Mouse (Mus musculus): ENCODE measurements around the gene H60c.
A peak's percentile ranks its signal among the peaks of the same experiment; 100 is the strongest.
"Not testable (repeated sequence)": the region's sequence is repeated elsewhere in the genome, so short reads cannot be mapped to it uniquely, and the experiment has no call there.

Gene H60c

GRCm38 (mm10) chr10:3267671-3268070, at the start of gene H60c:
H60c (minus strand) TSS chr10:3267771.
- no peak for DNase-seq

DNA sequence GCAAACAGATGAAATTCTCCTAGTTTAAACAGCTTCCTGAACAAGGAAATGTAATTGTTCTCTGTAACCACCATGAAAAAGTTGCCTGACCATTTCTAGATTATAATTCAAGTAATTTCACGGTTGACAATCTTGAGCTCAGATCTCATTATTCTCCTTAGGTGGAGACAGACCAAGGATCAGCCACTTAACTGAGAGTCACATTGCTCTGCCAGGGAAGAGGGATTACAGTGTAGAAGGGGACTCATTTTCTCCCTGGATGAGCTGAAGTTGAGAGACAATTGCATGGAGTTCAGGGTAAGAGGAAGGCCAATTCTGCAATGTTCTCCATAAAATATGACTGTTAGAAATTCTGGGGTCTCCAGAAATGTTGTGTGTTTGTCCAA, 41.2 kb upstream of the H60c start:
- no peak for DNase-seq

- no peak for DNase-seq
These were observed 40.7 kb upstream of the H60c start for GRCm38 (mm10) chr10:3308180-3308820.

DNA sequence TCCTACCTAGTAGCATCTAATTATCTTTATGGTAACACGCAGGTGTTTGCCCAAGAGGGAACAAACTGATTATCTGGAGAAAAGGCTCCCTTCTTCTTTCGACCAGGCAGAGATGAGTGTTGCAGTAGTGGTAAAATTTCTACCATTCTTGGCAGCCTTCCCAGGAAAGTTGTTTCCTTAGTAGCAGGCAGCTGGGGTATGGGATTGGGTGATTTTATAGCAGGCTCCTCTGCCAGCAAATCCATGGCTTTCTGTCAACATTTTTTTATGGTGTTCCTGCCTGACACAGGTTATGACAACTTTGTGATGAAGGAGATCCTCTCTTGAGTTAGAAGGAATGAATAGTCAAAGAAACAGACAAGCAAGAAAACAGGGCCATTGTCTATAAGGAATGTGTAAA, 40.2 kb upstream of the H60c start:
- DNase-seq: peak; percentile 14

DNA sequence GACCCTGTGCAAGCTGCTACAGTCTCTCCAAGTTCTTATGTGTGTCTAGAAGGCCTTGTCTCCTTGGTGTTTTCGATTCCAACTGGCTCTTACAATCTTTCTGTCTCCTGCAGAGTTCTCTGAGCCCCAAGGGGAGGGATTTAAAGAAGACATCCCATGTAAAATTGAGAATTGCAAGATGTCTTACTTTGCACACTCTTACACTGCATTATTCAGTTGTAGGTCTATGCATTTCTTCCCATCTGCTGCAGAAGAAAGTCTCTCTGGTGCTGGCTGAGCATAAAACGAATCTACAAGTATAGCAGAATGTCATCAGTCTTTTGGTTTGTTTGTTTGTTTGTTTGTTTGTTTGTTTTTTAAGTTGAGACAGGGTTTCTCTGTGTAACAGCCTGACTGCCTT, 26.4 kb upstream of the H60c start:
- DNase-seq: no peak

DNA sequence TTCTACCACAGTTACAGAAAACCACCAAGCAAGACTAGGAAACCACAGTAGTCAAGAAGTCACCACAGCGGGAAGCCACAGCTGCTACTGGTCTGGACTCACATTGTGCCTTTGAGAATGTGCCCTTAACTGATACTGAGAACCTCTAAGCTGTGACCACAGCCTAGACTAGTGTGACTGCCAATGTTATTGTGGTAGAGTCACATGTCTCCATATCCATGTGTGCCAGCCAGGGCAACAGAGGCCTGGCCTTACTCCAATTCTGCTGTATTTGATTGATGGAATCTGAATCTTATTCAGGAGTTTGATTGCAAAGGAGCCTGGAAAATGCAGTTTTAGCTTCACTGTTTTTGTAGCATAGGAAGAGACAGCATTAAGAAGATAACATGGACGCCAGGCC, 13.5 kb upstream of the H60c start:
- peak; percentile 3 for DNase-seq

GRCm38 (mm10) chr10:3274065-3274464, 6.5 kb upstream of the H60c start:
- DNase-seq: no peak

DNA sequence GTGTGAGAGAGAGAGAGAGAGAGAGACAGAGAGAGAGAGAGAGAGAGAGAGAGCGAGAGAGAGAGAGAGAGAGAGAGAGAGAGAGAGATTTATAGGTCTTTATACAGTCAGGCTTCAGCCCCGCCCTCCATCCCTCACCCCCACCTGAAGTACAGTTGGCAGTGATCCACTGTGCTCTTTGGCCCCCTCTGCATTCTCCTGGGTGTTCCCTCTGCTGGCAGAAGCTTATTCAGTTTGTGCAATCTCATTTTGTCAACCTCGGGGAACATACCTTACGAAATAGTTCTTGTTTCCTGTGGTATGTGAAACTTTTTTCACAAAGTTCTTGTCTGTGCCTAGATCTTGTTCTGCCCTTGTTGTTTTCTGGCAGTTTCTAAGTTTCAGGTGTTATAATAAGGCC, 3.5 kb upstream of the H60c start:
- DNase-seq: peak; percentile 53

DNA sequence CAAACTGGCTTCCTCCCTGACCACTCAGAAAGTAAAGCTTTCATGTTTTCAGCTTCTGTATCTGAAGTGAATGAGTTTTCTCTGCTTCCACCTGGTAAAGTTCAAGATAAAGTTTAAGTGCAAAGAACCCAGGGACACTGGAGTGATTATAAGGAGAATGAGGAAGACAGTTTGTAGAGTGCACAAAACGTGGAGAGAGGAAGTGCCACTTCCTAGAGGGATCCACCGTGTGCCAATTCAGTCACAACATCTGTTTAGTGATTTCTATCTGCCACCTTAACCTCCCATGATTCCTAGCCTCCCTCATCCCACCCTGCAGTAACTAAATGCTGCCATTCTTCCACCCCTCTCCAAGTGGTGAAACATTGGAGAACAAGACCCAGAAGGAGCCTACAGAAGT, 842 bp downstream of the H60c start:
- no peak for DNase-seq

DNA sequence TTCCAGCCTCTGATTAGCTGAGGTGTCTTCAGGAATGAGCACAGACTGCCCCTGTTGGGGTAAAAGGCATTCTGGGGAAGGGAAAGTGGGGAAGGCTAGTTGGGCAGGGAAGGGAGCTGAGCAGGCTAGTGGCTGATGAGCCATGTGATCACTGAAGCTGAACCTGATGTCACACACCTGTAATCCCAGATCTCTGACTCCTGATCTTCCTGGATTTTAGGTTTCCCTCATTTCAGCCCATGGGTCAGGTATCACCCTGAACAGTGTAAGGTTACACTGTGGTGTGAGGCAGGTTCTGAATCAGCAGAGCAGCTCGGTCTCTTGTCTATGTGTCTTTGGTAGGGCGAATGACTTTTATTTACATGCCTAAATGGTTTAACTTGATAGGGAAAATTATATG, 4.8 kb downstream of the H60c start:
- DNase-seq: no peak

DNA sequence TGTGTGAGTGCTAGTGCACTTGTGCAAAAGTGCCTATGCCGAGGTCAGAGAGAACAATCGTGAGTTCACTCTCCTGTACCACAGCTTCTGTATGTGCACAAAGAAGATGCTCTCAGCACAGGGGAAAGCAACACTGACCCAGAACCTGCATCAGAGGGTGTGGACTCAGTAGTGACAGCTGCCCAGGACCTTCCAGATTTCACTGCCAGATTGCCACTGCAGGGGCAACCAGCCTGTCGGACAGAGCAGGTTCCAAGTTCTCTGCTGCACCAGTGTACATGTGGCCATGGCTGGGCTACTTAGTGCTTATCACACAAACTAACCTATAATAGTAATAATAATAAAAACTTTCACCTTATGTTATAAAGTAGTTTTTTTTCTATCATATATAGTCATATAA, 10.2 kb downstream of the H60c start:
- no peak for DNase-seq

DNA sequence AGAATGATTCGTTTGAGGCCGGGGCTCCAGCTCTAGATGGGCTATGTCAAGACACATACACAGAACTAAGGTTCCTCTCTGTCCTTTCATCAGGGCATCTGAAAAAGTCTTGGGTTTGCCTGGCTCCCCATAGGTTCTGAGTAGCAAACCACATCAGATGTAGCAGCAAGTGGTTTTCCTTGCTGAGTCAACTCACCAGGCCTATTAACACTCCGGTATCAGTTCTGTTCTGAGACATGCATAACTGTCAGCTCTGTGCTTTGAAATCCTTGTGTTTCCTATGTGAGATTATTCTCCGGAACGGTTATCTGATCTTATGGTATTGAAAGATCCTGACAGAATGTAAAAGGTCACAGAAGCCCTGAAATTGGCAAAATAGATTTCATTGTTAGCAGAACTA, 29.1 kb downstream of the H60c start:
- DNase-seq: not testable (repeated sequence)

- no peak for DNase-seq
These were observed 30.8 kb downstream of the H60c start for GRCm38 (mm10) chr10:3236638-3237270.

GRCm38 (mm10) chr10:3228447-3229195, 39.0 kb downstream of the H60c start:
- DNase-seq: no peak
